Mouse (Mus musculus) lung, postnatal 0 days (tissue): Measurements from ENCODE around the gene Rgl3. TPM values are rescaled to one million over a fixed set of nuclear protein-coding genes. Genes with fewer than 3 reads are reported as not detected.
A peak's percentile ranks its signal among the peaks of the same experiment; 100 is the strongest.

Experiments used
- ATAC-seq: fragments of 200-750 bp; cut with Nextera tagmentation; 2 replicates; pipeline ENCODE4 v1.8.0; 2017; ENCODE audit warnings: moderate library complexity
- DNase-seq: peaks from one replicate; pipeline ENCODE4 v3.0.0-alpha.2; 2016; ENCODE audit warnings: low spot score
- H3K27ac ChIP-seq: fragments of 300-500 bp; sonication (generic); 2 replicates; pipeline ENCODE4 v1.5.1; 2014; ENCODE audit warnings: antibody characterized with exemption, mild to moderate bottlenecking, low read length, mixed read lengths
- H3K27me3 ChIP-seq: fragments of 300-500 bp; sonication (generic); replicated peaks from 2 replicates; pipeline ENCODE4 v1.6.1; 2014; ENCODE audit warnings: low read length, mixed read lengths; ENCODE audit not compliant: insufficient read depth
- H3K36me3 ChIP-seq: fragments of 300-500 bp; sonication (generic); 2 replicates; pipeline ENCODE4 v1.6.1; 2014; ENCODE audit warnings: low read length, mixed read lengths; ENCODE audit not compliant: insufficient read depth
- H3K4me1 ChIP-seq: fragments of 300-500 bp; sonication (generic); 2 replicates; pipeline ENCODE4 v1.6.1; 2014; ENCODE audit warnings: antibody characterized with exemption, low read depth, low read length, mixed read lengths; ENCODE audit not compliant: insufficient read depth
- H3K4me2 ChIP-seq: fragments of 300-500 bp; sonication (generic); replicated peaks from 2 replicates; pipeline ENCODE4 v1.6.1; 2014; ENCODE audit warnings: low read depth, mild to moderate bottlenecking, low read length, moderate library complexity, mixed read lengths
- H3K4me3 ChIP-seq: fragments of 300-500 bp; sonication (generic); 2 replicates; pipeline ENCODE4 v1.5.1; 2014; ENCODE audit warnings: low read depth, low read length
- H3K9ac ChIP-seq: fragments of 300-500 bp; sonication (generic); replicated peaks from 2 replicates; pipeline ENCODE4 v1.6.1; 2014; ENCODE audit warnings: low read depth, mild to moderate bottlenecking
- H3K9me3 ChIP-seq: fragments of 300-500 bp; sonication (generic); 2 replicates; pipeline ENCODE4 v1.6.1; 2016; ENCODE audit warnings: low read length, mixed read lengths
- CTCF ChIP-seq: IDR thresholded peaks from 2 replicates; pipeline ENCODE4 v1.5.1; 2016; ENCODE audit warnings: antibody characterized with exemption, mild to moderate bottlenecking
- EP300 ChIP-seq: IDR thresholded peaks from 2 replicates; pipeline ENCODE4 v1.6.1; 2016; ENCODE audit warnings: antibody characterized with exemption, mild to moderate bottlenecking, control low read depth
- WGBS: fragments of 180-500 bp; shearing (Covaris S2); extraction: QIAGEN DNeasy Blood & Tissue Kit; methylation state at CpG from one replicate; pipeline ENCODE4 v1.1.7; 2014; 5-methylcytosine and 5-hydroxymethylcytosine counted together
- polyA plus RNA-seq: library from polyadenylated mRNA; unstranded; fragments of >200 nt; fragmentation: Nextera tagmentation; extraction: Ambion mirVana; gene quantifications from 2 replicates; pipeline ENCODE4 v1.2.1, GENCODE M21; 2015

Gene Rgl3
- polyA plus RNA-seq, 1 experiment from 2014 or later, result 6.0 TPM

DNA sequence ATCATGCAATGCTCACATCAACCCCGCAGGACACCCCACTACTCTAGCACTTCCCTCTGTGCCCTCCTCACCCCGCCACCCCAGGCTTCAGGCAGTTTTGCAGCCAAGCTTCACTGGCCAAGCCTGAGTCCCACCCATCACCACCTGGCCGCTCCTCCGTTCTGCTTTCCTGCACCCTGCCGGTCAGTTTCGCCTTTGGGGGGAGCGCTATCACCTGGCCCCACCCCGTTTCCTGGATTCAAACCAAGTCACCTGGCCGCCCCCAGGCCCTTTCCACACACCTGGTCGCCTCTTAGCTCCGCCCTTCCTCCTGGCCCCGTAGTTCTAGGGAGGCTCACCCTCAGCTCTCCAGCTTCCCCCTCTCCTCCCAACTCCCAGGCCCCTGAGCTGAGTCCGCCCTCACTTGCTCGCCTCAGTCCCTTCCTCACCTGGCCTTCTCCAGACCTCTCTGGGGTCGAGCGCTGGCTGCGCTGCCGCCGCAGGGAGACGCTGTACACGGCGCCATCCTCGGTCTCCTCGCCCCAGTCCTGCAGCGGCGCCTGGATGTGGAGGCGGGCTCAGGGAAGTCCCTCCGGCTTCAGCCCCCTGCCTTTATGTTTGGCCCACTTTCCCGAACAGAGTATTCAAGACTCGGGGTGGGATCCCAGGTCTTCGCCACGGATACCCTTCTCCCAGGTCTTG lies 685 bp downstream of the Rgl3 start:
- Histone ChIP-seq H3K4me3 (peak overlapping the region; percentile 45), H3K9me3 (no peaks in the 10 kb centered on the region), H3K4me1 (peaks cover 13% of the 10 kb centered on the region), H3K4me2 (peak overlapping the region; percentile 91), H3K27ac (no peak overlapping the region), H3K27me3 (peaks cover 25% of the 10 kb centered on the region; the same call in 1 of the 2 replicates), H3K9ac (peak overlapping the region; percentile 16; the same call in 1 of the 2 replicates), H3K36me3 (no peaks in the 10 kb centered on the region)
- ATAC-seq (peak; percentile 43), DNase-seq (peak; percentile 41)
- peak; percentile 39 for TF ChIP-seq CTCF
- TF ChIP-seq EP300, result no peak
- WGBS, result 2% methylated on average over 32 of the region's 32 CpGs

GRCm38 (mm10) chr9:21987592-21988342 lies 1.5 kb downstream of the Rgl3 start:
- H3K9ac ChIP-seq, result no peak overlapping the region
- H3K4me1 ChIP-seq, result peaks cover 13% of the 10 kb centered on the region
- H3K4me3 ChIP-seq, result peak overlapping the region; percentile 45; the same call in 1 of the 2 replicates
- no peaks in the 10 kb centered on the region for H3K9me3 ChIP-seq
- no peak overlapping the region for H3K27ac ChIP-seq
- H3K36me3 ChIP-seq, result no peaks in the 10 kb centered on the region
- DNase-seq, result no peak
- H3K27me3 ChIP-seq, result peaks cover 25% of the 10 kb centered on the region; the same call in 1 of the 2 replicates
- 11% methylated on average over 36 of the region's 36 CpGs for WGBS
- peak overlapping the region; percentile 91; the same call in 1 of the 2 replicates for H3K4me2 ChIP-seq
- ATAC-seq, result no peak
- TF ChIP-seq EP300 (no peak), CTCF (no peak)

- H3K4me3 ChIP-seq, result no peak overlapping the region
- H3K9ac ChIP-seq, result no peak overlapping the region
- no peak for ATAC-seq
- H3K4me2 ChIP-seq, result no peak overlapping the region
- no peak for DNase-seq
- WGBS, result 34% methylated on average over 3 of the region's 3 CpGs
- peaks cover 6% of the 10 kb centered on the region for H3K4me1 ChIP-seq
- H3K27ac ChIP-seq, result no peak overlapping the region
- no peaks in the 10 kb centered on the region for H3K36me3 ChIP-seq
- TF ChIP-seq CTCF (no peak), EP300 (no peak)
- 0 out of 2 replicates have a peak, but pooled peaks cover 10% of the 10 kb centered on the region for H3K27me3 ChIP-seq
- no peaks in the 10 kb centered on the region for H3K9me3 ChIP-seq
These were observed 5.3 kb downstream of the Rgl3 start for GRCm38 (mm10) chr9:21983911-21984310.

DNA sequence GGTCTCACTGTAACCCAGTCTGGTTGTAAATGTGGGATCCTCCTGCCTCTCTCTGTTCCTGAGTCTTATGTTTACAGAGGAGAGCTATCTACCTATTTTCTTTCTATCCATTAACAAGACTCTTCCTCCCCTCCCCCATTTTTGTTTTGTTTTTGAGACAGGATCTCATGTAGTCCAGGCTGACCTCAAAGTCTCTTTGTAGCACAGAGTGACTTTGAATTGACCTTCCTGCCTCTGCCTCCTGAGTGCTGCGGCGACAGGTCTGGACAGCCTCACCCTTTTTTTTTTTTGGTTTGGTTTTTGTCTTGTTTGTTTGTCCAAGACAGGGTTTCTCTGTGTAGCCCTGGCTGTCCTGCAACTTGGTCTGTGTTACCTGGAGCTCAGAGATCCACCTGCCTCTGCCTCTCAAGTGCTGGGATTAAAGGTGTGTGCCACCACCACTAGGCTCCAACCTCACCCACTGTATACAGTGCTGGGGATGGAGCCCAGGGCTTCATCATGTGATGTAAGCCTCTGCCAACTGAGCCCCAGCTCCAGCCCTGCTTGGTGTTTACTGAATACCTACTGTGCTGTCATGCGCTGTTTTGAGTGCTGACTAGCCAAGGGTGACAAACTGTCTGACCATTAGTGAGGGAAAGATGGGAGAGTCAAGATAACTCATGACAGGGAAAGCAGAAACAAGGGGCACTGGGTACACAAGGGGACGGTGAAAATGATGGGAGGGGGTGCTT lies 10.7 kb downstream of the Rgl3 start:
- WGBS, result 87% methylated on average over 4 of the region's 4 CpGs
- TF ChIP-seq EP300 (no peak), CTCF (no peak)
- Histone ChIP-seq H3K4me1 (no peaks in the 10 kb centered on the region), H3K4me3 (no peak overlapping the region), H3K27me3 (no peaks in the 10 kb centered on the region), H3K9me3 (no peaks in the 10 kb centered on the region), H3K4me2 (no peak overlapping the region), H3K27ac (no peak overlapping the region), H3K36me3 (no peaks in the 10 kb centered on the region), H3K9ac (no peak overlapping the region)
- no peak for DNase-seq
- ATAC-seq, result no peak

DNA sequence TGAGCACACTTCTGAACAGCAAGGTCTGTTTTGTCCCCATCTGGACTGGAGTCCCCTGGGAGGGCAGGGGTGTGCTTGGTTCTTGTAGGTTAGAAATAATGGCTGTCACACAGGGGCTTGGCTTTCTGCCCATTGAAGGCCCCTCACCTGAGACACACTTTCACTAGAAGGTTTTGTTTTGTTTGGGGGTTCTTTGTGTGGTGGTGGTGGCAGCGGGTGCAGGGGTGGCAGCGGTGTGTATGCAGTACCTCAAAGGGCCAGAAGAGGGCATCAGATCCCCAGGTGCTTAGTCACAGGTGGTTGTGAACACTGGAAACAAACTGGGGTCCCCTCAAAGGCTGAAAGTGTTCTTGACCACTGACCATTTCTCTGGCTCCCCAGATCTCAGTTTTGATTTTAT lies 11.3 kb downstream of the Rgl3 start:
- Histone ChIP-seq H3K4me1 (no peaks in the 10 kb centered on the region), H3K27me3 (no peaks in the 10 kb centered on the region), H3K9me3 (no peaks in the 10 kb centered on the region), H3K27ac (no peak overlapping the region), H3K9ac (no peak overlapping the region), H3K36me3 (no peaks in the 10 kb centered on the region), H3K4me3 (no peak overlapping the region), H3K4me2 (no peak overlapping the region)
- DNase-seq (no peak), ATAC-seq (no peak)
- 14% methylated on average over 2 of the region's 2 CpGs for WGBS
- TF ChIP-seq EP300 (no peak), CTCF (peak; percentile 74)

- H3K4me2 ChIP-seq, result no peak overlapping the region
- no peak for ATAC-seq
These were observed 11.9 kb downstream of the Rgl3 start for GRCm38 (mm10) chr9:21977331-21977730.

More at GRCm38 (mm10) chr9:21977331-21977730, 11.9 kb downstream of the Rgl3 start:
- H3K36me3 ChIP-seq, result no peaks in the 10 kb centered on the region
- no peaks in the 10 kb centered on the region for H3K4me1 ChIP-seq
- no peak overlapping the region for H3K9ac ChIP-seq
- H3K9me3 ChIP-seq, result no peaks in the 10 kb centered on the region
- 81% methylated on average over 5 of the region's 5 CpGs for WGBS
- no peak for DNase-seq
- no peaks in the 10 kb centered on the region for H3K27me3 ChIP-seq
- H3K4me3 ChIP-seq, result no peak overlapping the region
- H3K27ac ChIP-seq, result no peak overlapping the region
- TF ChIP-seq CTCF, result no peak
- TF ChIP-seq EP300, result no peak
